Mouse (Mus musculus) erythroblast, embryonic 14.5 days (primary cell): Measurements from ENCODE around the gene Socs3. TPM values are rescaled to one million over a fixed set of nuclear protein-coding genes. Genes with fewer than 3 reads are reported as not detected.
A peak's percentile ranks its signal among the peaks of the same experiment; 100 is the strongest.

Experiments
- H3K27me3 ChIP-seq: 2 replicates; pipeline ENCODE4 v1.6.1; 2012; ENCODE audit warnings: inconsistent platforms; ENCODE audit not compliant: control insufficient read depth
- H3K36me3 ChIP-seq: 2 replicates; pipeline ENCODE4 v1.6.1; 2012; ENCODE audit warnings: mild to moderate bottlenecking, inconsistent platforms; ENCODE audit not compliant: control insufficient read depth
- H3K4me1 ChIP-seq: 2 replicates; pipeline ENCODE4 v1.6.1; 2012; ENCODE audit warnings: inconsistent platforms; ENCODE audit not compliant: control insufficient read depth
- H3K4me3 ChIP-seq: replicated peaks from 2 replicates; pipeline ENCODE3; 2012; ENCODE audit warnings: moderate library complexity, mild to moderate bottlenecking, inconsistent platforms
- H3K9me3 ChIP-seq: 2 replicates; pipeline ENCODE4 v1.6.1; 2012; ENCODE audit warnings: low read length, inconsistent platforms, mixed read lengths; ENCODE audit not compliant: control insufficient read depth
- GATA1 ChIP-seq: IDR thresholded peaks from 2 replicates; pipeline ENCODE4 v1.6.1; 2012; ENCODE audit warnings: low read length, inconsistent platforms, mixed read lengths
- TAL1 ChIP-seq: IDR thresholded peaks from 3 replicates; pipeline ENCODE4 v1.6.1; 2012; ENCODE audit warnings: low read length, inconsistent platforms, mixed read lengths
- polyA plus RNA-seq: library from polyadenylated mRNA; stranded (reverse); fragments of >175 nt; gene quantifications from 2 replicates; pipeline ENCODE4 v1.2.3, GENCODE M21; 2012

The Socs3 gene
- polyA plus RNA-seq, 1 experiment: 2.0 TPM

DNA sequence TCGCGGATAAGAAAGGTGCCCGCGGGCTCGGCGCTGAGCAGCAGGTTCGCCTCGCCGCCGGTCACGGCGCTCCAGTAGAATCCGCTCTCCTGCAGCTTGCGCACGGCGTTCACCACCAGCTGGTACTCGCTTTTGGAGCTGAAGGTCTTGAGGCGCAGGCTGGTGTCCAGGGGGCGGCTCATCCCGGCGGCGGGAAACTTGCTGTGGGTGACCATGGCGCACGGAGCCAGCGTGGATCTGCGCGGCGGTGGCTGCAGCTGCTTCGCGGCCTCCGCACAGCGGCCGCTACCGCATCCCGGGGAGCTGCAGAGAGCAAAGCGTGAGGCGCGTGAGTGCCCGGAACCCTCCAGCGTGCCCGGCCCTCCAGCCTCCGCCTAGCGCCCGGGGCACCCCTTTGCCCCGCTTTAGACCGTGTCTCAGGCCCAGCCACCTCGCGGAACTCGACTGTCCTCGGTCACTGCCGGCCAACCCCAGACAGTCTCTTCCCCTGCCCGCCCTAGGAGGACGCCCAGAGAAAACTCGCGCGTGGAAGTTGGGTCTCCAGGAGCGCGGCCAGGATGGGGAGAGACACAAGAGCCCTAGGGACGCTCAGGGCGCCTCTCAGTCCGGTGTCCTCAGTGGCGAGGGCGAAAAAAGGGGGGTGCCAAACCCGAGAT lies 1.7 kb downstream of the Socs3 start:
- H3K4me3 ChIP-seq: peak overlapping the region; percentile 76
- H3K27me3 ChIP-seq: peaks cover 93% of the 10 kb centered on the region
- peaks cover 27% of the 10 kb centered on the region for H3K36me3 ChIP-seq
- TF ChIP-seq TAL1 (no peak), GATA1 (no peak)
- H3K4me1 ChIP-seq: peaks cover 71% of the 10 kb centered on the region
- peaks cover 16% of the 10 kb centered on the region for H3K9me3 ChIP-seq

- H3K4me1 ChIP-seq: peaks cover 76% of the 10 kb centered on the region
- peak overlapping the region; percentile 76 for H3K4me3 ChIP-seq
- TF ChIP-seq TAL1 (no peak), GATA1 (no peak)
- peaks cover 16% of the 10 kb centered on the region for H3K9me3 ChIP-seq
- H3K36me3 ChIP-seq: peaks cover 27% of the 10 kb centered on the region
- peaks cover 93% of the 10 kb centered on the region for H3K27me3 ChIP-seq
Measured at GRCm38 (mm10) chr11:117967249-117968015, 2.4 kb downstream of the Socs3 start.

- H3K27me3 ChIP-seq: peaks cover 92% of the 10 kb centered on the region
- peak overlapping the region; percentile 76 for H3K4me3 ChIP-seq
- H3K36me3 ChIP-seq: peaks cover 27% of the 10 kb centered on the region
- TF ChIP-seq TAL1 (no peak), GATA1 (no peak)
- H3K9me3 ChIP-seq: peaks cover 16% of the 10 kb centered on the region
- peaks cover 79% of the 10 kb centered on the region for H3K4me1 ChIP-seq
Measured at GRCm38 (mm10) chr11:117966506-117967100, 3.2 kb downstream of the Socs3 start.

- H3K36me3 ChIP-seq: peaks cover 27% of the 10 kb centered on the region
- H3K9me3 ChIP-seq: peaks cover 16% of the 10 kb centered on the region
- peaks cover 74% of the 10 kb centered on the region for H3K4me1 ChIP-seq
- TF ChIP-seq TAL1 (no peak), GATA1 (no peak)
- no peak overlapping the region for H3K4me3 ChIP-seq
- peaks cover 96% of the 10 kb centered on the region for H3K27me3 ChIP-seq
Measured at GRCm38 (mm10) chr11:117965561-117965981, 4.3 kb downstream of the Socs3 start.

DNA sequence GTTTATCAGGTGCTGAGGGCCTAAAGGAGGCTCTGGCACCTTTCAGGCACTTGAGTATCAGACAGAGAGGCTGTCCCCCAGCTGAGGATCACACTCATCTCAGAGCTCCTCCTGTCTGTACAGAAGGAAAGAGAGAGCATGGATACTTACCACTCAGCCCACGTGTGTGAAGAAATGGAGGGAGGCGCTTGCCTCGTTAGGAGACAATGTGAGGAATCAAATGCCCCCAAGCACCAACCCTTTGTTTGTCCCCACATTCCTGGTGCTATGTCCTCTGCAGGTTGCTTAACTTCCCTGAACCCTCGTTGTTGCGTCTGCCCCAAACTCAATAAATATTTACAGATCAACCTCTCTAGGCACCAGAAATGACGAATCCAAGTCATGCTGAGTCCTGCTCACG lies 4.8 kb downstream of the Socs3 start:
- Histone ChIP-seq H3K9me3 (peaks cover 16% of the 10 kb centered on the region), H3K4me1 (peaks cover 69% of the 10 kb centered on the region), H3K36me3 (peaks cover 27% of the 10 kb centered on the region), H3K27me3 (peaks cover 97% of the 10 kb centered on the region), H3K4me3 (no peak overlapping the region)
- TF ChIP-seq TAL1 (no peak), GATA1 (no peak)

- Histone ChIP-seq H3K4me3 (no peak overlapping the region), H3K4me1 (peaks cover 62% of the 10 kb centered on the region), H3K27me3 (peaks cover 97% of the 10 kb centered on the region)
Measured at GRCm38 (mm10) chr11:117964294-117964693, 5.6 kb downstream of the Socs3 start.

GRCm38 (mm10) chr11:117963872-117964271 lies 6.0 kb downstream of the Socs3 start:
- TF ChIP-seq GATA1 (no peak), TAL1 (no peak)
- Histone ChIP-seq H3K9me3 (peaks cover 16% of the 10 kb centered on the region), H3K27me3 (peaks cover 97% of the 10 kb centered on the region), H3K4me1 (peaks cover 58% of the 10 kb centered on the region), H3K4me3 (peak overlapping the region; percentile 53), H3K36me3 (peaks cover 27% of the 10 kb centered on the region)

More at GRCm38 (mm10) chr11:117964294-117964693, 5.6 kb downstream of the Socs3 start:
- no peak for TF ChIP-seq GATA1
- Histone ChIP-seq H3K36me3 (peaks cover 27% of the 10 kb centered on the region), H3K9me3 (peaks cover 16% of the 10 kb centered on the region)

DNA sequence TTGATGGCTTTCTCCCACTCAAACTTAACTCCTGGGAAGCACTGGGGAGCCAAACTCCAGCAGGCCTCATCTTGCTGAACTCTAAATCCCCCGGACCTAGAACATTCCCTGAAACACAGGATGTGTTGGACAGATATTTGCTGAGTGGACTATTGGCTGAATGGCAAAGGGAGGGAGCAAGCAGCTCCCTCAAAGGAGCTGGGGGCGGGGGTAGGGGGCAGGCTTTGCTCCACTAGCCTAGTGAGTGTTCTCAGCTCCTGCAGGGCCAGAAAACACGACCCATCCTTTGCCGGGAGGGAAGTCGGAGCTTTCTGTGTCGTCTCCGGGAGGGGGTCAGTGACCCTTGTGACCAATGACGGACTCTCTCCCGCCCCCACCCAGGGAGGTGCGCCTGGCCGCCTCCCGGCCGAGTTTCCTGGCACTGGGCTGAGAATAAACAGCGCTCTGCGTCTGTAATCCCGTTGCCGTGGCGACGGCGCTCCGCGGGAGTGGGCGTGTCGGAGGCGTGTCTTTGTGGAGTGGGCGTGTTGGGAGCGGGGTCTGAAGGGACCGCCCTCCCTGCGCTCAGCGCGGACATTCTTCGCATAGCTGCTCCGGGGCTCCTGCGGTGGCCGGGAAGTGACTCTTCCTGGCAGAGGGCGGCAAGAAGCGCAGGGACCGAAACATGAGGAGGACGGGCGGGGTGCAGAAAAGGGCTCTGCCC lies 6.6 kb downstream of the Socs3 start:
- peaks cover 95% of the 10 kb centered on the region for H3K27me3 ChIP-seq
- peak overlapping the region; percentile 53 for H3K4me3 ChIP-seq
- H3K4me1 ChIP-seq: peaks cover 51% of the 10 kb centered on the region
- peaks cover 27% of the 10 kb centered on the region for H3K36me3 ChIP-seq
- TF ChIP-seq GATA1: no peak
- no peak for TF ChIP-seq TAL1
- peaks cover 14% of the 10 kb centered on the region for H3K9me3 ChIP-seq
